Comparison of ENCODE assay signal across 14 mouse cellular contexts in genomic region chr7:116735676-116736075, GRCm38 (mm10).
"Had no signal": no experiment of that assay in that cellular context is flagged by ENCODE, and none has a peak within 500 bp of the region (broad histone marks: within the 10 kb centered on the region; RNA-seq: fewer than 3 reads in every experiment).

No protein-coding gene starts in this region.

- H3K4me1 ChIP-seq: limb, embryonic 13.5 days; midbrain, embryonic 13.5 days; stomach, embryonic 15.5 days had no signal

- H3K27ac ChIP-seq: layer of hippocampus, adult 2 months; limb, embryonic 13.5 days; liver, embryonic 14.5 days; midbrain, embryonic 13.5 days; neural tube, embryonic 12.5 days; stomach, embryonic 15.5 days had no signal

- ATAC-seq: midbrain, embryonic 13.5 days had no signal

- H3K4me2 ChIP-seq: limb, embryonic 13.5 days; midbrain, embryonic 13.5 days; neural tube, embryonic 12.5 days; stomach, embryonic 15.5 days had no signal

- H3K4me3 ChIP-seq: layer of hippocampus, adult 2 months; limb, embryonic 13.5 days; midbrain, embryonic 13.5 days; myocyte; neural tube, embryonic 12.5 days; stomach, embryonic 15.5 days had no signal

- H3K27me3 ChIP-seq: limb, embryonic 13.5 days; midbrain, embryonic 13.5 days; neural tube, embryonic 12.5 days; stomach, embryonic 15.5 days had no signal

- DNase-seq: kidney, postnatal 10 days; kidney, postnatal 4 days; lung, adult 18-20 months; right cerebral cortex, postnatal 4 days; spleen, adult 18-20 months; thymus, adult 2 months; thymus, postnatal 36 days had no signal

- H3K36me3 ChIP-seq: limb, embryonic 13.5 days; midbrain, embryonic 13.5 days; neural tube, embryonic 12.5 days; stomach, embryonic 15.5 days had no signal

- H3K9me3 ChIP-seq: limb, embryonic 13.5 days; midbrain, embryonic 13.5 days; neural tube, embryonic 12.5 days; stomach, embryonic 15.5 days had no signal

- H3K9ac ChIP-seq: limb, embryonic 13.5 days; liver, embryonic 14.5 days; midbrain, embryonic 13.5 days; neural tube, embryonic 12.5 days; stomach, embryonic 15.5 days had no signal
